Mouse (Mus musculus) induced T-regulatory cell, adult 2 months (primary cell): ENCODE data around the gene Fscb.

ENCODE experiments used
- DNase-seq: peaks from one replicate; pipeline ENCODE4 v3.0.0-alpha.2; 2012; ENCODE audit warnings: low read depth

Fscb gene

DNA sequence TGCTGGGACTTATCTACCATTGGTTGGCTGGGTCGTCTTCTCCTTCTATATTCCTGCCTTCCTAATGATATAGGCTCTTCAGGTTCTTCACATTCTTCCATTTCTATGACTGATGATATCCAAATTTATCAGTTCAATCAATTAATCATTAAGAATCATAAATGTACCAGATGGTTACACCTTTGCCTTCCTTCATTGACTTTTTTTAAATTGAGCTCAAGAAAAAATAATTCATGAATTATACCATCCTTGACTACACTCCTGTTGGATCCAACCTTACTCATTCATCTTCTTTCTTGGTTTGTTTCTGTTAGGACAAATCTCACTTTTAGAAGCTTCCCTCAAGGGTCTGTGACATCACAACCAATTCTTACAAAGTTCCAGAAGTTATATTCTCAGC, at the start of gene Fscb:
Gene Fscb, minus strand, starts transcription at position 101 of the 400 bp plus-strand sequence.
- no peak for DNase-seq

DNA sequence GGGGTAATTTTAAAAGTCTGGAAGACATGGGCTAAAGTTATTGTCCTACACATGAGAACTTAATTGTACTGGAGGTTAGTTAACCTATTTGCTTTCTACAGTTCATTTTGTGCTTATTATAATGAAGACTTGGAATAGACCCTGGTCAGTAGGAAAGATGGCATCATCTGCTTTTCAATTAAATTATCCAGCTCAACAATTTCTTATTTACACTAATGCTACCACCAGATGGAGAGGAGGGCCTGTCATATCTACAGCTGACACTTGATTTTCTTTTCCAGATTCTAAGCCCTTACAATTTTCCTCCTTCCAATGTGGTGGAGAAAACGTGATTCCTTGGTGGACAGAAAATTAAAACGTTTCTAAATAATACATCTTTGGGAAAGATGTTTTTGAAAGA, 42.3 kb upstream of the Fscb start:
- no peak for DNase-seq

DNA sequence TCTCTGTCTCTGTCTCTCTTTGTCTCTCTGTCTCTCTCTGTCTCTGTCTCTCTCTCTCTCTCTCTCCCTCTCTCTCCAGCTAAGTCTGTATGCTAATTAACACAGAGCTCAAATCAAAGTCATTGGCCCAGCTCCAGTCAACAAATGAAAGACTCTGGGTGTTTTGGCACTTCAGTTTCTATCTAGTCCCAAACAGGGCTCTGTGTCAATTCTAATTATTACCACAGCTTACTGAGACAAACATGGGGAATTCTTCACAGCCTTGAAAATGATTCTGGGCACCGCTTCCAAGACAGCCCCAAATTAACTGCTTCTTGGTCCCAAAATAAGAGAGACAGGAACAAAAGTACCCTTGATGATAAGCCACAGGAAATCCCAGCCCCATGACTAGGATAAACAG, 38.9 kb upstream of the Fscb start:
- no peak for DNase-seq

DNA sequence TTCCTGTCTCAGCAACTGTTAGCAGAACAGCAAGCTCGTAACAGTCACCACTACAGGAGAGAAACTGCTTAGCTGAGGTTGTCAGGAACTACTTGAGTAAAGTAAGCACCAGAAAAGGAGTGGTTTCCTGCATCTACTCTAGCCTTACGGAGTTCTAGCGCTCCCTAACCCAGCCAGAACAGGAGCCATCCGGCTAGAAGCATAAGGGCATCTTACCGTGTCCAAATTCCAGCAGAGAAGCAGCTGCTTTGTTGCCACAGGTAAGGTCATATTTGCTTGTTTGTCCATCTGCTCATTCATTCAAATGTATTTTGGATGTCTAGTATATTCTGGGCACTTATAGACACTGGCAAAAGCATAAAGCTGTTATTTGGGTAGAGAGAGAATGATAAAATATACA, 23.2 kb upstream of the Fscb start:
- no peak for DNase-seq

DNA sequence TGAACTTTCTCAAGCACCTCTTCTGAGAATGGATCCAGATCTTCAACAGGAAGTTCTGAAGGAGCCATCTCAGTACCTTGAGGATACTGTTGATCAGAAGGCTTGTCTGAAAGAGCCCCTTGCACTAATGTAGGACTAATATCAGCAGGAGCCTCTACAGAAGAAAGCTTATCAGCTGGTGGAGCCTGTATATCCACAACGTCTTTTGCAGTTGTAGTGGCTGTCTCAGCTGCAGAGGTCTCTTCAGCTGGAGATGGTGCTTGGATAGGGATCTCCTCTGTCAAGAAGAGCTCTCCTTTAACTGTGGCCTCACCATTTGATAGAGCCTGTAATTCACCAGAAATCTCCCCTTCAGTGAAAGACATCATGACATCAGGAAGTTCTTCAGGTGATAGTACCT, 875 bp downstream of the Fscb start:
- no peak for DNase-seq

DNA sequence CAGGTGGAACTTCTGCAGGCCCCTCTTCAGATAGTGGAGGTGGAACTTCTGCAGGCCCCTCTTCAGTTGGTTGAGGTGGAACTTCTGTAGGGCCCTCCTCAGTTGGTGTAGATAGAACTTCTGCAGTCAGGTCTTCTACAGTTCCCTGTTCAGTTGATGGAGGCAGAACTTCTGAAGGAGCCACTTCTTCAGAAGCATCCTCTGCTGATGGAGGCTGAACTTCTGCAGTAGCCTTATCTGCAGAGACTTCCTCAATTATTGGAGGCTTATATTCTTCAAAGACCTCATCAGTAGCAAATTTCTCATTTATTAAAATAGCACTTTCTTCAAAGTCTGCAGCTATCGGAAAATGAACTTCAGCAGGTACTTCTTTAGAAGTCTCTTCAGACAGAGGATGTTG, 1.4 kb downstream of the Fscb start:
- no peak for DNase-seq

DNA sequence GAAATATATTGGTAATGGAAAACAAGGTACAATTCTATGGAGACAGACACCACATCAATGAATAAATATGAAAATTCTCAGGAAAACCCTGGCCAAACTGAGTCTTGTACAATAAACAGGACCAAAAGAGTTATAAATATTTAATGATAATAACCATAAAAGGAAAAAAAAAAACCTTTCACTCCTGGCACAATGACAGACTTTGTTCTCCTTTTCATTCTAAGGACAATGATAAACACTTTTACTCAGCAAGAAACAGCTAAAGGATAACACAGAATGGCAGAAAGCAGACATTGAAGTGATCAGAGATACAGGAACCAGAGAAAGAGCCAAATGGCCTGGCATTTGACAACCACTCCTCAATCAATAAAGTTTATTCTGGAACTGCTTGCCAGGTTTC, 19.3 kb downstream of the Fscb start:
- no peak for DNase-seq

DNA sequence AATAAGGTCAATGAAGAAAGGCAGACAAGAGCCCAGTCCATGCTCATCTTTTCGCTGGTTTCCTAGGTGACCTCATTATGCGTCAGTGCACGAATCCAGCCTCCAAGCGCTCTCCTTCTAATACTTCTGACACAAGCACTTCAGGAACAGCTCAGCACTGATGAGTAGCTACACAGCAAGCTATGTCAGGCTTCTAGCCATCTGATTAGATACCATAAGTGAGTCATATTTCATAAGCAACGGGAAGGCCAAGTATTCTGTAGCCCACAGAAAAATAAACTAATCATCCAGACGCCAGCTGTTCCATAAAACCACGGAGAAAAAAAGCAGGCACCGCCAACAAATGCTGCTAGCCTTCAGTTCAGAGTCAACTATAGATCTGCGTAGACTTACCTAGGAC, 24.6 kb downstream of the Fscb start:
- DNase-seq = no peak

DNA sequence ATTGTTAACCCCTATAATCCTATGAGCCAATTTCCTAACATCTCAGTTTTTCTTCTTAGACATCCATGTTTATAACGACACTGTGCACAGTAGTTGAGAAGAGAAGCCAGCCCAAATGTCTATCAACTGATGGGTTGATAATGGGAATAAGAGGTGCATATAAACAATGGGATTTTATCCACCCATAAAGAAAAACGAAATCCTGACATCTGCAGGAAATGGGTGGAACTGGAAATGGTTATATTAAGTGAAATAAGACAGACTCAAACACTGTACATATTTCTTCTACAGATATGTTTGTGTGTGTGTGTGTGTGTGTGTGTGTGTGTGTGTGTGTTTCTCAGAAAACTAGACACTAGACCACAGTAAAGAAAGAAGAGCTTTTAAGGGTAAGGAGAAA, 37.8 kb downstream of the Fscb start:
- DNase-seq = no peak
